9 mouse cellular contexts compared by ENCODE assay signal in the genomic region with DNA sequence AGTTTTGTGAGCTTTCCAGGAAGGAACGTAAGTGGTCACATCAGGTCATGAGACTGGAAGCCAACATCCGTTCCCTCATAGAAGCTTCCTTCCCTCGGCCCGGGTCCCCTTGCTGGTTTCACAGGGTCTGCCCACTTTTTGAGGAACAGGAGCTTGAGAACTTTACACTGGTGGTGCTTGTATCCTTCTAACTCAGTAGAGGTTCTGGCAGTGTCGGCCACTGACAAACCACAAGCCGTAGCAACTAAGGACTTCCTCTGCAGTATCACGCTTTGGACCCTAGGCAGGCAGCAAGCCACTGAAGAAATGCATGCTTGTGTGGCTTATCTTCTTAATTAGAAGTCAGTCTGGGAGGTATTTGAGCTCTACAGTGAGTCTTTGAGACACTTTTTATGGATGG.
A peak's percentile ranks its signal among the peaks of the same experiment; 100 is the strongest.
DNase-seq lines count a peak whose midpoint lies in the region; ATAC-seq and TF ChIP-seq lines count a peak whose summit lies in the region.
"Had no signal": no experiment of that assay in that cellular context is flagged by ENCODE, and none has a peak within 500 bp of the region (broad histone marks: within the 10 kb centered on the region; RNA-seq: fewer than 3 reads in every experiment).

No protein-coding gene starts in this region.

- H3K9ac ChIP-seq in lung, embryonic 15.5 days, result no peak overlapping the region
- H3K9ac ChIP-seq in lung, postnatal 0 days (replicated peaks; ENCODE audit: low read depth), result no peak overlapping the region
- no peak overlapping the region for H3K9ac ChIP-seq in heart, postnatal 0 days (replicated peaks; ENCODE audit: low read depth, low read length)
- H3K9ac ChIP-seq in midbrain, postnatal 0 days (replicated peaks; ENCODE audit: low read length, poor library complexity, severe bottlenecking), result no peak overlapping the region

- no peak for TF ChIP-seq EP300 in lung, postnatal 0 days (IDR thresholded peaks at IDR 0.05)
- no peak for TF ChIP-seq EP300 in heart, postnatal 0 days (IDR thresholded peaks at IDR 0.05; ENCODE audit: low read depth)

- no peaks in the 10 kb centered on the region for H3K9me3 ChIP-seq in lung, embryonic 15.5 days
- H3K9me3 ChIP-seq in lung, postnatal 0 days (ENCODE audit: low read length), result no peaks in the 10 kb centered on the region
- no peaks in the 10 kb centered on the region for H3K9me3 ChIP-seq in heart, postnatal 0 days (replicated peaks; ENCODE audit: control insufficient read depth, low read length)
- H3K9me3 ChIP-seq in midbrain, postnatal 0 days (ENCODE audit: low read length), result no peaks in the 10 kb centered on the region

- H3K4me2 ChIP-seq in lung, embryonic 15.5 days, result no peak overlapping the region
- H3K4me2 ChIP-seq in lung, postnatal 0 days (replicated peaks; ENCODE audit: low read depth, low read length), result no peak overlapping the region
- H3K4me2 ChIP-seq in heart, postnatal 0 days (ENCODE audit: low read depth, low read length), result peak overlapping the region; percentile 38
- H3K4me2 ChIP-seq in midbrain, postnatal 0 days (ENCODE audit: low read depth, low read length, poor library complexity, severe bottlenecking), result peak overlapping the region; percentile 20; the same call in 1 of the 2 replicates

- no peaks in the 10 kb centered on the region for H3K36me3 ChIP-seq in lung, embryonic 15.5 days
- no peaks in the 10 kb centered on the region for H3K36me3 ChIP-seq in lung, postnatal 0 days (ENCODE audit: insufficient read depth, low read length)
- H3K36me3 ChIP-seq in heart, postnatal 0 days (replicated peaks; ENCODE audit: control insufficient read depth, insufficient read depth, low read length), result 0 out of 2 replicates have a peak, but pooled peaks cover 8% of the 10 kb centered on the region
- no peaks in the 10 kb centered on the region for H3K36me3 ChIP-seq in midbrain, postnatal 0 days (ENCODE audit: insufficient read depth, low read length)

- peaks cover 62% of the 10 kb centered on the region for H3K4me1 ChIP-seq in lung, embryonic 15.5 days
- no peaks in the 10 kb centered on the region; the same call in 1 of the 2 replicates for H3K4me1 ChIP-seq in lung, postnatal 0 days (ENCODE audit: insufficient read depth, low read depth, low read length)
- H3K4me1 ChIP-seq in heart, postnatal 0 days (ENCODE audit: control insufficient read depth, insufficient read depth), result peaks cover 8% of the 10 kb centered on the region
- H3K4me1 ChIP-seq in midbrain, postnatal 0 days (ENCODE audit: insufficient read depth, low read length), result peaks cover 7% of the 10 kb centered on the region; the same call in 1 of the 2 replicates

- H3K27me3 ChIP-seq in lung, embryonic 15.5 days, result no peaks in the 10 kb centered on the region
- H3K27me3 ChIP-seq in lung, postnatal 0 days (replicated peaks; ENCODE audit: insufficient read depth, low read length), result no peaks in the 10 kb centered on the region
- no peaks in the 10 kb centered on the region for H3K27me3 ChIP-seq in heart, postnatal 0 days (ENCODE audit: control insufficient read depth, insufficient read depth, low read length)
- H3K27me3 ChIP-seq in midbrain, postnatal 0 days (ENCODE audit: insufficient read depth, low read length), result no peaks in the 10 kb centered on the region
- H3K27me3 ChIP-seq: Patski had no signal

- TF ChIP-seq CTCF in lung, postnatal 0 days (IDR thresholded peaks at IDR 0.05), result no peak
- no peak for TF ChIP-seq CTCF in heart, postnatal 0 days (IDR thresholded peaks at IDR 0.05; ENCODE audit: low read depth)
- TF ChIP-seq CTCF in midbrain, postnatal 0 days (IDR thresholded peaks at IDR 0.05), result no peak

- H3K27ac ChIP-seq in lung, embryonic 15.5 days, result 0 out of 2 replicates have a peak overlapping the region, but pooled peaks have one; percentile 83
- H3K27ac ChIP-seq in lung, postnatal 0 days (ENCODE audit: low read length), result no peak overlapping the region
- peak overlapping the region; percentile 41 for H3K27ac ChIP-seq in heart, postnatal 0 days (ENCODE audit: low read depth)
- no peak overlapping the region for H3K27ac ChIP-seq in midbrain, postnatal 0 days (ENCODE audit: low read depth, low read length)

- 79% methylated on average over 7 of the region's 7 CpGs for WGBS in lung, embryonic 15.5 days
- 73% methylated on average over 7 of the region's 7 CpGs for WGBS in lung, postnatal 0 days
- 79% methylated on average over 7 of the region's 7 CpGs for WGBS in heart, postnatal 0 days
- 73% methylated on average over 7 of the region's 7 CpGs for WGBS in midbrain, postnatal 0 days

- ATAC-seq in lung, embryonic 15.5 days (ENCODE audit: borderline replicate concordance, extremely low read depth, low FRiP score, low TSS enrichment), result no peak
- ATAC-seq in lung, postnatal 0 days, result no peak
- no peak for ATAC-seq in heart, postnatal 0 days (ENCODE audit: insufficient read depth, low read depth)
- ATAC-seq in midbrain, postnatal 0 days (ENCODE audit: low FRiP score), result no peak
- ATAC-seq: Patski had no signal

- no peak overlapping the region for H3K4me3 ChIP-seq in lung, embryonic 15.5 days
- H3K4me3 ChIP-seq in lung, postnatal 0 days (ENCODE audit: low read depth, low read length), result no peak overlapping the region
- H3K4me3 ChIP-seq in heart, postnatal 0 days (ENCODE audit: low read depth, low read length), result no peak overlapping the region
- no peak overlapping the region for H3K4me3 ChIP-seq in midbrain, postnatal 0 days (ENCODE audit: low read depth, low read length)

- intact Hi-C loops in gastrocnemius, postnatal 14 days (cut with DNase I; ENCODE audit: low total_unique reads), result no loop called here

- peak; percentile 13 for DNase-seq in gastrocnemius, adult 18-20 months (ENCODE audit: low spot score)
- no peak for DNase-seq in gastrocnemius, postnatal 14 days
- no peak for DNase-seq in lung, postnatal 0 days (ENCODE audit: low spot score)
- DNase-seq in heart, postnatal 0 days (ENCODE audit: low spot score), result no peak
- no peak for DNase-seq in midbrain, postnatal 0 days (ENCODE audit: low spot score)
- no peak for DNase-seq in frontal cortex, postnatal 10 days (ENCODE audit: low spot score in 2 of 2)
- DNase-seq in ovary, postnatal 36 days (ENCODE audit: low spot score), result no peak

Comparison
In these comparisons a context has a peak if more than half of its experiments do, and no peak if none do; other contexts are left out.
1. H3K27ac ChIP-seq: peak in lung, embryonic 15.5 days (single experiment) and heart, postnatal 0 days (single experiment); none in lung, postnatal 0 days (single experiment) and midbrain, postnatal 0 days (single experiment).
2. H3K4me2 ChIP-seq: peak in heart, postnatal 0 days (single experiment) and midbrain, postnatal 0 days (single experiment); none in lung, embryonic 15.5 days (single experiment) and lung, postnatal 0 days (single experiment).